Mouse (Mus musculus): ENCODE measurements around the gene Sco1. TPM values are rescaled to one million over a fixed set of nuclear protein-coding genes. Genes with fewer than 3 reads are reported as not detected.

Gene Sco1
- total RNA-seq, 1 experiment from 2014 or later: 17.9 TPM

- no peak for ATAC-seq (replicated peaks; ENCODE audit: insufficient number of reproducible peaks, low FRiP score, low TSS enrichment, poor library complexity, severe bottlenecking)
Observed at GRCm38 (mm10) chr11:67036892-67037291, 15.6 kb upstream of the Sco1 start.

- ATAC-seq (replicated peaks; ENCODE audit: insufficient number of reproducible peaks, low FRiP score, low TSS enrichment, poor library complexity, severe bottlenecking): no peak
Observed at GRCm38 (mm10) chr11:67039799-67040198, 12.7 kb upstream of the Sco1 start.

- ATAC-seq (replicated peaks; ENCODE audit: insufficient number of reproducible peaks, low FRiP score, low TSS enrichment, poor library complexity, severe bottlenecking): no peak
Observed at GRCm38 (mm10) chr11:67040483-67040882, 12.0 kb upstream of the Sco1 start.

- ATAC-seq (replicated peaks; ENCODE audit: insufficient number of reproducible peaks, low FRiP score, low TSS enrichment, poor library complexity, severe bottlenecking): no peak
Observed at GRCm38 (mm10) chr11:67043007-67043406, 9.5 kb upstream of the Sco1 start.

- no peak for ATAC-seq (replicated peaks; ENCODE audit: insufficient number of reproducible peaks, low FRiP score, low TSS enrichment, poor library complexity, severe bottlenecking)
Observed at GRCm38 (mm10) chr11:67044959-67045358, 7.5 kb upstream of the Sco1 start.

GRCm38 (mm10) chr11:67047199-67047598 is 5.3 kb upstream of the Sco1 start:
- peak; percentile 75 for ATAC-seq (replicated peaks; ENCODE audit: insufficient number of reproducible peaks, low FRiP score, low TSS enrichment, poor library complexity, severe bottlenecking)

GRCm38 (mm10) chr11:67048496-67048895 is 4.0 kb upstream of the Sco1 start:
- ATAC-seq (replicated peaks; ENCODE audit: insufficient number of reproducible peaks, low FRiP score, low TSS enrichment, poor library complexity, severe bottlenecking): no peak

- ATAC-seq (replicated peaks; ENCODE audit: insufficient number of reproducible peaks, low FRiP score, low TSS enrichment, poor library complexity, severe bottlenecking): no peak
Observed at GRCm38 (mm10) chr11:67049256-67049655, 3.2 kb upstream of the Sco1 start.

- ATAC-seq (replicated peaks; ENCODE audit: insufficient number of reproducible peaks, low FRiP score, low TSS enrichment, poor library complexity, severe bottlenecking): no peak
Observed at GRCm38 (mm10) chr11:67051676-67052320, 672 bp upstream of the Sco1 start.

GRCm38 (mm10) chr11:67054754-67055365 is 2.4 kb downstream of the Sco1 start:
- ATAC-seq (replicated peaks; ENCODE audit: insufficient number of reproducible peaks, low FRiP score, low TSS enrichment, poor library complexity, severe bottlenecking): no peak

- ATAC-seq (replicated peaks; ENCODE audit: insufficient number of reproducible peaks, low FRiP score, low TSS enrichment, poor library complexity, severe bottlenecking): no peak
Observed at GRCm38 (mm10) chr11:67061311-67061710, 8.8 kb downstream of the Sco1 start.

- no peak for ATAC-seq (replicated peaks; ENCODE audit: insufficient number of reproducible peaks, low FRiP score, low TSS enrichment, poor library complexity, severe bottlenecking)
Observed at GRCm38 (mm10) chr11:67062726-67063125, 10.3 kb downstream of the Sco1 start.

GRCm38 (mm10) chr11:67067741-67068140 is 15.3 kb downstream of the Sco1 start:
- ATAC-seq (replicated peaks; ENCODE audit: insufficient number of reproducible peaks, low FRiP score, low TSS enrichment, poor library complexity, severe bottlenecking): no peak

GRCm38 (mm10) chr11:67072615-67073130 is 20.2 kb downstream of the Sco1 start:
- ATAC-seq (replicated peaks; ENCODE audit: insufficient number of reproducible peaks, low FRiP score, low TSS enrichment, poor library complexity, severe bottlenecking): no peak

- no peak for ATAC-seq (replicated peaks; ENCODE audit: insufficient number of reproducible peaks, low FRiP score, low TSS enrichment, poor library complexity, severe bottlenecking)
Observed at GRCm38 (mm10) chr11:67075036-67075435, 22.6 kb downstream of the Sco1 start.

- no peak for ATAC-seq (replicated peaks; ENCODE audit: insufficient number of reproducible peaks, low FRiP score, low TSS enrichment, poor library complexity, severe bottlenecking)
Observed at GRCm38 (mm10) chr11:67076781-67077180, 24.3 kb downstream of the Sco1 start.

- ATAC-seq (replicated peaks; ENCODE audit: insufficient number of reproducible peaks, low FRiP score, low TSS enrichment, poor library complexity, severe bottlenecking): no peak
Observed at GRCm38 (mm10) chr11:67077435-67077834, 25.0 kb downstream of the Sco1 start.

GRCm38 (mm10) chr11:67078000-67078399 is 25.5 kb downstream of the Sco1 start, which contains the start of gene Myh3:
Myh3 (plus strand) TSS chr11:67078300.
- ATAC-seq (replicated peaks; ENCODE audit: insufficient number of reproducible peaks, low FRiP score, low TSS enrichment, poor library complexity, severe bottlenecking): no peak

GRCm38 (mm10) chr11:67078888-67079287 is 26.4 kb downstream of the Sco1 start:
- no peak for ATAC-seq (replicated peaks; ENCODE audit: insufficient number of reproducible peaks, low FRiP score, low TSS enrichment, poor library complexity, severe bottlenecking)

GRCm38 (mm10) chr11:67079740-67080139 is 27.3 kb downstream of the Sco1 start:
- ATAC-seq (replicated peaks; ENCODE audit: insufficient number of reproducible peaks, low FRiP score, low TSS enrichment, poor library complexity, severe bottlenecking): no peak
